Mouse (Mus musculus): ENCODE results near the gene Fam136a. TPM values are rescaled to one million over a fixed set of nuclear protein-coding genes. Genes with fewer than 3 reads are reported as not detected.
"Not testable (repeated sequence)": the region's sequence is repeated elsewhere in the genome, so short reads cannot be mapped to it uniquely, and the experiment has no call there.

Gene Fam136a
- polyA plus RNA-seq, 1 experiment from 2014 or later: 145 TPM

DNA sequence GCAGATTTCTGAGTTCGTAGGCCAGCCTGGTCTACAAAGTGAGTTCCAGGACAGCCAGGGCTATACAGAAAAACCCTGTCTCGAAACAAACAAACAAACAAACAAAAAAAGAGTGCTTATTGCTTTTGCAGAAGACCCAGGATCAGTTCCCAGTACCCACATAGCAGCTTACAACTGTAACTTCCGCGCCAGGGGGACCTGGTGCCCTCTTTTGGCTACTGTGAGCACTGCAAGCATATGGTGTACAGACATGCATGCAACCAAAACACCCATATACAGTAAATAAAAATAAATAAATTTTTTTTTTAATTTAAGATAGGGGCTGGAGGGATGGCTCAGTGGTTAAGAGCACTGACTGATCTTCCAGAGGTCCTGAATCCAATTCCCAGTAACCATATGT, 29.1 kb upstream of the Fam136a start:
- not testable (repeated sequence) for H3K27ac ChIP-seq; H3K9me3 ChIP-seq (replicated peaks); H3K4me2 ChIP-seq; H3K27me3 ChIP-seq; H3K4me1 ChIP-seq; H3K4me3 ChIP-seq (replicated peaks); H3K36me3 ChIP-seq; H3K9ac ChIP-seq; ATAC-seq (replicated peaks; ENCODE audit: low FRiP score)
- 88% methylated on average over 4 of the region's 4 CpGs for WGBS

DNA sequence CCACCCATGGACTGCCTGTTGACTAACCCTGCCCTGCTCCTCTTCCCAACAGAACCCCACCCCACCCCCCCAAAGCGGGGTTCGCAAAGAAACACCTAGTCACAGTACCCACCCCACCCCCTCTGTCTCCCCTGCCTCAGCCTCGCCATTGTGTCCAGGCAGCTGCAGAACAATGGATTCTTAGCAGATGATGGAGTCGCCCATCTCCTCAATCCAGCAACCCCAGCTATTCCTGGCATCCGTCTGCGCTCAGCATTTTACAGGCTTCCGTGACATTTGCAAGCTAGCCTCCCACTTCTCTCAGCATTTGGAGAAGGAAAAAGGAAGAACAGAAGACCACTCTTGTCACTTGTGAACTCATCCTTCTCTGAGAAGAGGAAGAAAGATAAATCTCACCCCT, 21.8 kb upstream of the Fam136a start:
- WGBS: 19% methylated on average over 7 of the region's 7 CpGs
- 0 out of 2 replicates have a peak overlapping the region, but pooled peaks have one; percentile 6 for H3K27ac ChIP-seq
- no peaks in the 10 kb centered on the region for H3K9me3 ChIP-seq (replicated peaks)
- no peaks in the 10 kb centered on the region for H3K36me3 ChIP-seq
- H3K27me3 ChIP-seq: no peaks in the 10 kb centered on the region
- 0 out of 2 replicates have a peak, but pooled peaks have one; percentile 15 for ATAC-seq (replicated peaks; ENCODE audit: low FRiP score)
- H3K4me1 ChIP-seq: peaks cover 9% of the 10 kb centered on the region
- H3K4me3 ChIP-seq (replicated peaks): no peak overlapping the region
- H3K9ac ChIP-seq: no peak overlapping the region
- H3K4me2 ChIP-seq: peak overlapping the region; percentile 42

- H3K9ac ChIP-seq: no peak overlapping the region
- no peaks in the 10 kb centered on the region for H3K27me3 ChIP-seq
- H3K4me2 ChIP-seq: no peak overlapping the region
- H3K4me1 ChIP-seq: peaks cover 9% of the 10 kb centered on the region
- ATAC-seq (replicated peaks; ENCODE audit: low FRiP score): no peak
- no peak overlapping the region for H3K4me3 ChIP-seq (replicated peaks)
- no peak overlapping the region for H3K27ac ChIP-seq
- no peaks in the 10 kb centered on the region for H3K9me3 ChIP-seq (replicated peaks)
- WGBS: 54% methylated on average over 2 of the region's 2 CpGs
- H3K36me3 ChIP-seq: no peaks in the 10 kb centered on the region
Measured at GRCm38 (mm10) chr6:86346063-86346462, 19.4 kb upstream of the Fam136a start.

GRCm38 (mm10) chr6:86349257-86349656, 16.2 kb upstream of the Fam136a start:
- Histone ChIP-seq H3K9ac (no peak overlapping the region), H3K36me3 (no peaks in the 10 kb centered on the region), H3K4me1 (peaks cover 2% of the 10 kb centered on the region; the same call in 1 of the 2 replicates), H3K27ac (no peak overlapping the region), H3K4me3 (replicated peaks) (no peak overlapping the region), H3K9me3 (replicated peaks) (no peaks in the 10 kb centered on the region), H3K27me3 (no peaks in the 10 kb centered on the region), H3K4me2 (no peak overlapping the region)
- WGBS: 66% methylated on average over 7 of the region's 7 CpGs
- no peak for ATAC-seq (replicated peaks; ENCODE audit: low FRiP score)

DNA sequence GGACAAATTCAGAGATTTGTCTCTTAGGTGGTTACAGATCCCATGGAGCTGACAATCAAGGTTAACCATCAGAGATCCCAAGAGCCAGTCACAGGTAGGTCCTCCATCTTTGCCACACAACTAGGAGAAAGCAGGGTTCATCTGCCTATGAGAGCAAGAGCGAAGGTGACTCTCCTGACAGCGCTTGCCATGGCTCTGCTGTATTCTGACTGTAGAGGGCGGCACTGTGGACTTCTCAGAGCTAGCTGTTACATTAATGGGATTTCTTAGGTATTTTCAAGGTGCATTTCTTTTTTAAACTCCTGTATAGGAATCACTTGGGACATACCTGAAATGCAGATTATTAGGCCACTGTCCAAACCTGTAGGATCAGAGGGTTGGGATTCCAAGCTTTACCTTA, 10.5 kb upstream of the Fam136a start:
- no peaks in the 10 kb centered on the region for H3K9me3 ChIP-seq (replicated peaks)
- H3K27ac ChIP-seq: no peak overlapping the region
- H3K4me2 ChIP-seq: no peak overlapping the region
- WGBS: 77% methylated on average over 3 of the region's 3 CpGs
- no peaks in the 10 kb centered on the region for H3K27me3 ChIP-seq
- no peak for ATAC-seq (replicated peaks; ENCODE audit: low FRiP score)
- no peak overlapping the region for H3K4me3 ChIP-seq (replicated peaks)
- H3K9ac ChIP-seq: no peak overlapping the region
- no peaks in the 10 kb centered on the region for H3K36me3 ChIP-seq
- H3K4me1 ChIP-seq: no peaks in the 10 kb centered on the region

DNA sequence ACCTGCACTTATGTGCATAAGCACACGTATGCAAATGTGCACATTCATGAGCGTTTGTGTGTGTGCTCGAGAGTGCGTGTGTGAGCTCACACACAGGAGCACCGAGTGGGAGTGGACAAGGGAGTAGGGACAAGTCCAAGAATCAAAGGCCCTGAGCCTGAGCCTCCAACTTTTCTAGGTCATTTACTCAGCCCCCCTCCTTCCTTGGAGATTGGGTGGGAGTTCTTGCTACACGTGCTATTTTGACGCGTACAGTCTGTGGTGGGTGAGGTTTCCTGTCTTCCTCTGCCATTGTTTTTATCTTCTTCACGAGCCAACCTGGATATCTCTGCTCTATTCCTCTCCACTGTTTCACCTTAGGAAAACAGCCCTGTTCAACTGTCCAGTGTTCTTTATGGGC, 8.5 kb upstream of the Fam136a start:
- Histone ChIP-seq H3K4me1 (no peaks in the 10 kb centered on the region), H3K27me3 (no peaks in the 10 kb centered on the region), H3K4me2 (no peak overlapping the region), H3K9me3 (replicated peaks) (no peaks in the 10 kb centered on the region), H3K4me3 (replicated peaks) (no peak overlapping the region), H3K9ac (no peak overlapping the region), H3K27ac (no peak overlapping the region), H3K36me3 (no peaks in the 10 kb centered on the region)
- WGBS: 61% methylated on average over 9 of the region's 9 CpGs
- no peak for ATAC-seq (replicated peaks; ENCODE audit: low FRiP score)

- Histone ChIP-seq H3K4me3 (replicated peaks) (no peak overlapping the region), H3K4me2 (no peak overlapping the region), H3K4me1 (peaks cover 5% of the 10 kb centered on the region; the same call in 1 of the 2 replicates), H3K9ac (no peak overlapping the region), H3K9me3 (replicated peaks) (no peaks in the 10 kb centered on the region), H3K27ac (no peak overlapping the region), H3K36me3 (no peaks in the 10 kb centered on the region), H3K27me3 (no peaks in the 10 kb centered on the region)
- ATAC-seq (replicated peaks; ENCODE audit: low FRiP score): no peak
- WGBS: 51% methylated on average over 7 of the region's 7 CpGs
Measured at GRCm38 (mm10) chr6:86360691-86361090, 4.8 kb upstream of the Fam136a start.

DNA sequence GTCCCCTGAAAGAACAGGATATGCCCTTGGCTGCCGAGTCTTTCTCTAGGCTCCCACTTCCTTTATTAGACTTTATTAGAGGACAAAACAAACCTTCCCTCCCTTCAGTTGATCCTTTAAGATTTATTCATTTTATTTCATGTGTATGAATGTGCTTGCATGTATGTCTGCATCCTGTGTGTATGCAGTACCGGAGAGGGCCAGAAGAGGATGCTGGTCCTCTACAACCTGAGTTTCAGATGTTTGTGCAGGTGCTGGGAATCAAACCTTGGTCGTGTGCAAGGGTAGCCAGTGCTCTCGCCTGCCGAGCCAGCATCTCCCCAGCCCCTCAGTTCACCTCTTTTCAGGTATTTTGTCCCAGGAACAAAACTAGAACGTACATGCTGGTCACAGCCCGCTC, 4.1 kb upstream of the Fam136a start:
- 89% methylated on average over 7 of the region's 7 CpGs for WGBS
- H3K9me3 ChIP-seq (replicated peaks): no peaks in the 10 kb centered on the region
- ATAC-seq (replicated peaks; ENCODE audit: low FRiP score): no peak

GRCm38 (mm10) chr6:86364442-86365141, 854 bp upstream of the Fam136a start:
- Histone ChIP-seq H3K27ac (no peak overlapping the region), H3K36me3 (peaks cover 20% of the 10 kb centered on the region), H3K27me3 (no peaks in the 10 kb centered on the region), H3K4me1 (peaks cover 15% of the 10 kb centered on the region), H3K9me3 (replicated peaks) (no peaks in the 10 kb centered on the region), H3K9ac (peak overlapping the region; percentile 53), H3K4me3 (replicated peaks) (peak overlapping the region; percentile 75), H3K4me2 (peak overlapping the region; percentile 96)
- WGBS: 1% methylated on average over 17 of the region's 17 CpGs
- peak; percentile 34 for ATAC-seq (replicated peaks; ENCODE audit: low FRiP score)

More for the DNA sequence above, 4.1 kb upstream of the Fam136a start:
- Histone ChIP-seq H3K36me3 (no peaks in the 10 kb centered on the region), H3K4me2 (no peak overlapping the region), H3K9ac (no peak overlapping the region), H3K4me3 (replicated peaks) (no peak overlapping the region), H3K27ac (no peak overlapping the region), H3K27me3 (no peaks in the 10 kb centered on the region), H3K4me1 (peaks cover 9% of the 10 kb centered on the region)

- Histone ChIP-seq H3K9ac (peak overlapping the region; percentile 56), H3K27ac (peak overlapping the region; percentile 79), H3K36me3 (peaks cover 22% of the 10 kb centered on the region), H3K4me2 (peak overlapping the region; percentile 96), H3K4me1 (peaks cover 25% of the 10 kb centered on the region), H3K9me3 (replicated peaks) (no peaks in the 10 kb centered on the region), H3K27me3 (no peaks in the 10 kb centered on the region), H3K4me3 (replicated peaks) (peak overlapping the region; percentile 75)
- 41% methylated on average over 25 of the region's 25 CpGs for WGBS
- ATAC-seq (replicated peaks; ENCODE audit: low FRiP score): no peak
Measured at GRCm38 (mm10) chr6:86366125-86366852, 843 bp downstream of the Fam136a start.

- no peak overlapping the region for H3K9ac ChIP-seq
- H3K36me3 ChIP-seq: peaks cover 22% of the 10 kb centered on the region
- H3K27me3 ChIP-seq: no peaks in the 10 kb centered on the region
- H3K4me3 ChIP-seq (replicated peaks): peak overlapping the region; percentile 75
- no peak overlapping the region for H3K27ac ChIP-seq
- ATAC-seq (replicated peaks; ENCODE audit: low FRiP score): no peak
- H3K4me1 ChIP-seq: peaks cover 25% of the 10 kb centered on the region
- peak overlapping the region; percentile 96 for H3K4me2 ChIP-seq
- no peaks in the 10 kb centered on the region for H3K9me3 ChIP-seq (replicated peaks)
- 71% methylated on average over 2 of the region's 2 CpGs for WGBS
Measured at GRCm38 (mm10) chr6:86366853-86367249, 1.4 kb downstream of the Fam136a start.

GRCm38 (mm10) chr6:86368479-86368878, 3.0 kb downstream of the Fam136a start:
- no peak for ATAC-seq (replicated peaks; ENCODE audit: low FRiP score)
- 93% methylated on average over 5 of the region's 5 CpGs for WGBS
- no peak overlapping the region for H3K4me2 ChIP-seq

More at GRCm38 (mm10) chr6:86368479-86368878, 3.0 kb downstream of the Fam136a start:
- no peak overlapping the region for H3K4me3 ChIP-seq (replicated peaks)
- H3K27me3 ChIP-seq: no peaks in the 10 kb centered on the region
- peaks cover 39% of the 10 kb centered on the region for H3K4me1 ChIP-seq
- H3K9ac ChIP-seq: no peak overlapping the region
- no peaks in the 10 kb centered on the region for H3K9me3 ChIP-seq (replicated peaks)
- H3K36me3 ChIP-seq: peaks cover 24% of the 10 kb centered on the region
- no peak overlapping the region for H3K27ac ChIP-seq

Data from kidney, embryonic 15.5 days (tissue).